Mouse (Mus musculus): ENCODE results near the gene Rpusd4. TPM values are rescaled to one million over a fixed set of nuclear protein-coding genes. Genes with fewer than 3 reads are reported as not detected.
A peak's percentile ranks its signal among the peaks of the same experiment; 100 is the strongest.

The Rpusd4 gene
- polyA plus RNA-seq (2015; fragmentation: Nextera tagmentation; extraction: Ambion mirVana): 25.9 and 27.0 TPM in 2 replicates

- peak within 1 kb of the TSS; percentile 82 for H3K4me3 ChIP-seq (replicated peaks)
- H3K4me2 ChIP-seq (replicated peaks): peak within 1 kb of the TSS; percentile 81
- H3K9me3 ChIP-seq (replicated peaks): no peaks in the 10 kb centered on the region
- no peaks in the 10 kb centered on the region for H3K27me3 ChIP-seq
- peak within 1 kb of the TSS; percentile 78 for H3K27ac ChIP-seq (replicated peaks)
- ATAC-seq (ENCODE audit: insufficient number of reproducible peaks, low FRiP score, low TSS enrichment, low read depth): peak; percentile 95
- peak within 1 kb of the TSS; percentile 76 for H3K9ac ChIP-seq
- H3K4me1 ChIP-seq: peaks cover 17% of the 10 kb centered on the region
- under 1% methylated on average over 62 of the region's 62 CpGs for WGBS
- H3K36me3 ChIP-seq: peaks cover 12% of the 10 kb centered on the region
Measured at GRCm38 (mm10) chr9:35267146-35267975, at the start of gene Rpusd4, which contains the start of gene Fam118b. Gene Rpusd4 (plus strand): TSS chr9:35267865. Gene Fam118b (minus strand): TSS chr9:35267805.

- Histone ChIP-seq H3K27me3 (no peaks in the 10 kb centered on the region), H3K36me3 (peaks cover 78% of the 10 kb centered on the region), H3K9me3 (replicated peaks) (no peaks in the 10 kb centered on the region), H3K27ac (replicated peaks) (no peak overlapping the region), H3K4me1 (no peaks in the 10 kb centered on the region), H3K4me3 (replicated peaks) (no peak overlapping the region), H3K4me2 (replicated peaks) (no peak overlapping the region), H3K9ac (no peak overlapping the region)
- no peak for ATAC-seq (ENCODE audit: insufficient number of reproducible peaks, low FRiP score, low TSS enrichment, low read depth)
- 71% methylated on average over 1 of the region's 1 CpGs for WGBS
Measured at GRCm38 (mm10) chr9:35217963-35218362, 49.7 kb upstream of the Rpusd4 start.

DNA sequence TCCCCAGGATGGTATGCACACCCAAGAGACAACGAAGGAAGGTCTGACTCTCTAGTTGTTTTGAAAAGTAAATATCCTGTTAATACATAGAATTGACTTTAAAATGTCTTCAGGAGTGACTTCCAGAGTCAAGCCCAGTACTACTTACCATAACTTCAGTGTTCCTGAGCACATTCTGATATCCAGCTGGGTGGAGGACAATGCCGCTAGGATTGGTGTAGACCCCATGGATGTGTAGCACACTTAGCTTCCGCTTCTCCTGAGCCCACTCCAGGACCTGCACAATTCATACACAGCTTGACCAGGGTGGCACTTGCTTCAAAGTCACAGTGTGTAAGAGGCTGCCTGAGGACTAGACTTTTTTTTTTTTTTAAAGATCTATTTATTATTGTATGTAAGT lies 44.2 kb upstream of the Rpusd4 start:
- H3K27me3 ChIP-seq: no peaks in the 10 kb centered on the region
- ATAC-seq (ENCODE audit: insufficient number of reproducible peaks, low FRiP score, low TSS enrichment, low read depth): no peak
- no peaks in the 10 kb centered on the region for H3K9me3 ChIP-seq (replicated peaks)
- H3K36me3 ChIP-seq: peaks cover 53% of the 10 kb centered on the region
- no peak overlapping the region for H3K4me2 ChIP-seq (replicated peaks)
- 97% methylated on average over 3 of the region's 3 CpGs for WGBS
- no peak overlapping the region for H3K27ac ChIP-seq (replicated peaks)
- H3K9ac ChIP-seq: no peak overlapping the region
- H3K4me1 ChIP-seq: no peaks in the 10 kb centered on the region
- H3K4me3 ChIP-seq (replicated peaks): no peak overlapping the region

DNA sequence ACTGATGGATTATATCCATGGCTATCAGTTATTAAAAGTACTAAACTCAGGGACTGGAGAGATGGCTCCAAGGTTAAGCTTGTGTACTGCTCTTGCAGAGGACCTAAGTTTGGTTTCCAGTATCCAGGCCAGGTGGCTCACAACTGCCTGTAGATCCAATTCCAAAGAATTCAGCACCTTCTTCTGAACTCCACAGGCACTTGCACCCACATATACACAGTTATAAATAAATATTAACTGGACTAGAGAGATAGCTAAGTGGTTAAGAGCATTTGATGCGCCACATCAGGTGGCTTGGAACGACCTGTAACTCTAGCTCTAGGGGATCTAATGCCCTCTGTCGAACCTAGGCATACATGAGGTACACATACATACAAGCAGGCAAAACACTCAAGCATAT lies 39.0 kb upstream of the Rpusd4 start:
- Histone ChIP-seq H3K9ac (no peak overlapping the region), H3K27me3 (no peaks in the 10 kb centered on the region), H3K4me2 (replicated peaks) (no peak overlapping the region), H3K4me1 (no peaks in the 10 kb centered on the region), H3K9me3 (replicated peaks) (no peaks in the 10 kb centered on the region), H3K27ac (replicated peaks) (no peak overlapping the region), H3K4me3 (replicated peaks) (no peak overlapping the region), H3K36me3 (peaks cover 32% of the 10 kb centered on the region)
- 87% methylated on average over 3 of the region's 3 CpGs for WGBS
- ATAC-seq (ENCODE audit: insufficient number of reproducible peaks, low FRiP score, low TSS enrichment, low read depth): no peak

DNA sequence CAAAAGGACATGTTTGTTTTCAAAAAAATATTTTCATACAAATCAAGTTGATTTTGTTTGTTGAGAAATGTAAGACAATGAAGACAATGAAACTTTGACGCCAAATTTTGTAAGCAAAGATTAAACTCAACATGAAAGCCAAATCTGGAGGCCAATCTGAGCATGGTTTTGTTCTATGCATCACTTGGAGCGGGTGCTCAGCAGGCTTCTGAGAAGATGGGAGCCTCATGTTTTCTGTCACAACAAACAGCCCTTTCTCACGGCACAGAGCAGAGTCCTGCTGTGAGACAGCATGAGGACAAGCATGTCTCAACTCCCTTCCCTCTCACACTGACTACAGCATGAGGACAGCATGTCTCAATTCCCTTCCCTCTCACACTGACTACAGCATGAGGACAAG lies 31.7 kb upstream of the Rpusd4 start:
- H3K27ac ChIP-seq (replicated peaks): no peak overlapping the region
- WGBS: 54% methylated on average over 3 of the region's 3 CpGs
- H3K36me3 ChIP-seq: peaks cover 24% of the 10 kb centered on the region
- H3K9ac ChIP-seq: no peak overlapping the region
- no peaks in the 10 kb centered on the region for H3K27me3 ChIP-seq
- no peak for ATAC-seq (ENCODE audit: insufficient number of reproducible peaks, low FRiP score, low TSS enrichment, low read depth)
- H3K4me2 ChIP-seq (replicated peaks): no peak overlapping the region
- no peak overlapping the region for H3K4me3 ChIP-seq (replicated peaks)
- H3K9me3 ChIP-seq (replicated peaks): no peaks in the 10 kb centered on the region
- H3K4me1 ChIP-seq: no peaks in the 10 kb centered on the region; the same call in 1 of the 2 replicates

DNA sequence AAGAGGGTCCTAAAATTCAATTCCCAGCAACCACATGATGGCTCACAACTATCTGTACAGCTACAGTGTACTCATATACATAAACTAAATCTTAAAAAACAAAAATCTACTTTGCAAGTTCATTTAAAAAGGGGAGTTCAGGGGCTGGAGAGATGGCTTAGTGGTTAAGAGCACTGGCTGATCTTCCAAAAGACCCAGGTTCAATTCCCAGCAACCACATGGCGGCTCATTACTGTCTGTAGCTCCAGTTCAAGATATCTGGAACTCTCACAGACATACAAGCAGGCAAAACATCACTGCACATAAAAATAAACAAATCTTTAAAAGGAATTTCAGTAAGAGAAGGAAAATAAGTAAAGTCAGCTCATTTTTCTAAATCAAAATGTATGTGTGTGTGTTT lies 29.3 kb upstream of the Rpusd4 start:
- Histone ChIP-seq H3K36me3 (peaks cover 13% of the 10 kb centered on the region; the same call in 1 of the 2 replicates), H3K9ac (no peak overlapping the region), H3K9me3 (replicated peaks) (no peaks in the 10 kb centered on the region), H3K27ac (replicated peaks) (no peak overlapping the region), H3K27me3 (no peaks in the 10 kb centered on the region), H3K4me2 (replicated peaks) (no peak overlapping the region), H3K4me3 (replicated peaks) (no peak overlapping the region), H3K4me1 (no peaks in the 10 kb centered on the region; the same call in 1 of the 2 replicates)
- ATAC-seq (ENCODE audit: insufficient number of reproducible peaks, low FRiP score, low TSS enrichment, low read depth): no peak
- WGBS: 94% methylated on average over 1 of the region's 1 CpGs

- Histone ChIP-seq H3K9me3 (replicated peaks) (no peaks in the 10 kb centered on the region), H3K9ac (no peak overlapping the region), H3K4me3 (replicated peaks) (no peak overlapping the region), H3K4me1 (no peaks in the 10 kb centered on the region; the same call in 1 of the 2 replicates), H3K36me3 (0 out of 2 replicates have a peak, but pooled peaks cover 8% of the 10 kb centered on the region), H3K4me2 (replicated peaks) (no peak overlapping the region), H3K27me3 (no peaks in the 10 kb centered on the region), H3K27ac (replicated peaks) (no peak overlapping the region)
- ATAC-seq (ENCODE audit: insufficient number of reproducible peaks, low FRiP score, low TSS enrichment, low read depth): no peak
- WGBS: 64% methylated on average over 6 of the region's 6 CpGs
Measured at GRCm38 (mm10) chr9:35238915-35239571, 28.6 kb upstream of the Rpusd4 start.

GRCm38 (mm10) chr9:35239734-35240133 lies 27.9 kb upstream of the Rpusd4 start:
- Histone ChIP-seq H3K4me1 (no peaks in the 10 kb centered on the region; the same call in 1 of the 2 replicates), H3K36me3 (0 out of 2 replicates have a peak, but pooled peaks cover 4% of the 10 kb centered on the region), H3K4me3 (replicated peaks) (no peak overlapping the region), H3K27ac (replicated peaks) (no peak overlapping the region), H3K9me3 (replicated peaks) (no peaks in the 10 kb centered on the region), H3K4me2 (replicated peaks) (no peak overlapping the region), H3K27me3 (no peaks in the 10 kb centered on the region), H3K9ac (no peak overlapping the region)
- WGBS: 81% methylated on average over 1 of the region's 1 CpGs
- ATAC-seq (ENCODE audit: insufficient number of reproducible peaks, low FRiP score, low TSS enrichment, low read depth): no peak

DNA sequence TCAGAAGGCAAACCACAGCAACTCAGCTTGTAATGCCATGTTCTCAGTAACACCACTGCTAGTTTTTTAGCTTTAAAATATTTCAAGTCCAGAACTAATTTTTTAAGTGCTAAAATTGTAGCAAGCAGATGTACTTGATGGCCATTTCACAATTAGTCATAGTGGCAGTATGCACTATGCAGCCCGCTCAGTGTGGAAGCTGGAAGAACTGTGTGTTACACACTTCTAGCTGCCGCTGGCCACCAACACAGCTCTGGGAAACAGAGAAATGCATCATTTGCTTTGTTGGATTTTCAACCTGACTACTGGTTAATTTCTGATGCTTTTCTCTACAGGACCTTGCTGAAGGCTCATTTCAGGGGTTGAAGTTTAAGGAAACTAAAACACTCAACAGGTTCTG lies 20.3 kb upstream of the Rpusd4 start:
- H3K9ac ChIP-seq: no peak overlapping the region
- ATAC-seq (ENCODE audit: insufficient number of reproducible peaks, low FRiP score, low TSS enrichment, low read depth): no peak
- no peaks in the 10 kb centered on the region for H3K27me3 ChIP-seq
- no peak overlapping the region for H3K4me2 ChIP-seq (replicated peaks)
- H3K4me3 ChIP-seq (replicated peaks): no peak overlapping the region
- WGBS: 62% methylated on average over 2 of the region's 2 CpGs
- peaks cover 11% of the 10 kb centered on the region for H3K4me1 ChIP-seq
- no peaks in the 10 kb centered on the region for H3K36me3 ChIP-seq
- no peaks in the 10 kb centered on the region for H3K9me3 ChIP-seq (replicated peaks)
- H3K27ac ChIP-seq (replicated peaks): no peak overlapping the region

- H3K27ac ChIP-seq (replicated peaks): no peak overlapping the region; the same call in 1 of the 2 replicates
- 0 out of 2 replicates have a peak, but pooled peaks have one; percentile 51 for ATAC-seq (ENCODE audit: insufficient number of reproducible peaks, low FRiP score, low TSS enrichment, low read depth)
- no peak overlapping the region for H3K4me2 ChIP-seq (replicated peaks)
- H3K36me3 ChIP-seq: no peaks in the 10 kb centered on the region
- H3K27me3 ChIP-seq: no peaks in the 10 kb centered on the region
- peaks cover 11% of the 10 kb centered on the region for H3K4me1 ChIP-seq
- no peak overlapping the region for H3K9ac ChIP-seq
- no peak overlapping the region for H3K4me3 ChIP-seq (replicated peaks)
- no peaks in the 10 kb centered on the region for H3K9me3 ChIP-seq (replicated peaks)
Measured at GRCm38 (mm10) chr9:35249476-35249875, 18.2 kb upstream of the Rpusd4 start.

GRCm38 (mm10) chr9:35257365-35257764 lies 10.3 kb upstream of the Rpusd4 start:
- Histone ChIP-seq H3K27me3 (no peaks in the 10 kb centered on the region), H3K4me2 (replicated peaks) (no peak overlapping the region), H3K4me1 (no peaks in the 10 kb centered on the region), H3K27ac (replicated peaks) (no peak overlapping the region), H3K9ac (no peak overlapping the region), H3K4me3 (replicated peaks) (no peak overlapping the region), H3K9me3 (replicated peaks) (no peaks in the 10 kb centered on the region), H3K36me3 (no peaks in the 10 kb centered on the region)
- WGBS: 89% methylated on average over 7 of the region's 7 CpGs
- no peak for ATAC-seq (ENCODE audit: insufficient number of reproducible peaks, low FRiP score, low TSS enrichment, low read depth)

Data from embryonic facial prominence, embryonic 15.5 days (tissue).